Mouse (Mus musculus): ENCODE results near the gene Cinp.

Gene Cinp

GRCm38 (mm10) chr12:110830293-110831024, 58.5 kb downstream of the Cinp start:
- DNase-seq = no peak

DNA sequence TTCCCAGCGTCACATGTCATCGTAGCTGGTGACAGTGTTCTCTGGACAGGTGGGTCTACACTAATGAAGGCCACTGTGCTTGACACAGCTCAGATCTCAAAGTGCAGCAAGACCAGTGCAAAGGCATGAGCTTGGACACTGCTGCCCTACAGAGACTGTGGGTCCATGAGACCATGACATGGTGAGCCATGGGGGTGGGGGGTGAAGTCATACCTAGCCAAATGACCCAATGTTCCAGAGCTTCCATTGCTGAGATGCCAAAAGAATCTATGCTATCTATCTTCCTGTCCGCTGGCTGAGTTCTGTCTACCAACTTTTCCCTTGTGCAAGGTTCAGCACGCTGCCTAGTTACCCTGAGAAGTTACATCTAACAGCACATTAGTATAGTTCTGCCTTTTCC, 60.0 kb downstream of the Cinp start:
- no peak for DNase-seq
